Mouse (Mus musculus) liver, adult 2 months (tissue): ENCODE data around the gene Gm10310. TPM values are rescaled to one million over a fixed set of nuclear protein-coding genes. Genes with fewer than 3 reads are reported as not detected.
"Not testable (repeated sequence)": the region's sequence is repeated elsewhere in the genome, so short reads cannot be mapped to it uniquely, and the experiment has no call there.

Experiments used
- DNase-seq: peaks from one replicate; pipeline ENCODE4 v3.0.0-alpha.2; 2011; ENCODE audit warnings: low read depth, low spot score; ENCODE audit errors: extremely low read depth
- H3K27ac ChIP-seq: fragments of 200-500 bp; replicated peaks from 2 replicates; pipeline ENCODE4 v1.5.1; 2012; ENCODE audit warnings: low read depth, mild to moderate bottlenecking, control low read depth, inconsistent platforms, low read length; ENCODE audit not compliant: insufficient read depth
- H3K27me3 ChIP-seq: fragments of 200-500 bp; 2 replicates; pipeline ENCODE4 v1.6.1; 2012; ENCODE audit warnings: mild to moderate bottlenecking, moderate library complexity, low read length, inconsistent platforms; ENCODE audit not compliant: control insufficient read depth, insufficient read depth
- H3K36me3 ChIP-seq: fragments of 200-500 bp; 2 replicates; pipeline ENCODE4 v1.6.1; 2012; ENCODE audit warnings: low read length, inconsistent platforms; ENCODE audit not compliant: control insufficient read depth, insufficient read depth
- H3K4me1 ChIP-seq: fragments of 200-500 bp; 2 replicates; pipeline ENCODE4 v1.6.1; 2011; ENCODE audit warnings: low read length; ENCODE audit not compliant: control insufficient read depth, insufficient read depth
- H3K4me3 ChIP-seq: fragments of 200-500 bp; 2 replicates; pipeline ENCODE4 v1.5.1; 2011; ENCODE audit warnings: low read depth, mild to moderate bottlenecking, control low read depth, low read length, moderate library complexity; ENCODE audit not compliant: insufficient read depth
- H3K79me2 ChIP-seq: fragments of 200-500 bp; 2 replicates; pipeline ENCODE4 v1.6.1; 2012; ENCODE audit warnings: inconsistent platforms, mild to moderate bottlenecking, low read length, moderate library complexity; ENCODE audit not compliant: control insufficient read depth, insufficient read depth
- H3K9ac ChIP-seq: fragments of 200-500 bp; 2 replicates; pipeline ENCODE4 v1.6.1; 2012; ENCODE audit warnings: low read depth, mild to moderate bottlenecking, control low read depth, inconsistent platforms, low read length
- CTCF ChIP-seq: fragments of 200-500 bp; IDR thresholded peaks from 2 replicates; pipeline ENCODE4 v1.5.1; 2011; ENCODE audit warnings: low read depth, low read length, control low read depth
- POLR2A ChIP-seq: fragments of 200-500 bp; IDR thresholded peaks from 2 replicates; pipeline ENCODE4 v1.6.1; 2011; ENCODE audit warnings: low read length, control low read depth; ENCODE audit not compliant: insufficient read depth; ENCODE audit errors: extremely low read depth
- WGBS: fragments of 180-500 bp; shearing (Covaris S2); methylation state at CpG from one replicate; pipeline ENCODE4 v1.1.7; 2018; 5-methylcytosine and 5-hydroxymethylcytosine counted together
- polyA plus RNA-seq: library from polyadenylated mRNA; depleted of rRNA; stranded (reverse); fragments of >200 nt; gene quantifications from 2 replicates; pipeline ENCODE4 v1.2.3, GENCODE M21; 2012; rRNA removed
- total RNA-seq: library from RNA; depleted of rRNA; stranded (reverse); fragments of >200 nt; gene quantifications from 2 replicates; pipeline ENCODE4 v1.2.3, GENCODE M21; 2014; rRNA removed

The Gm10310 gene
- not detected in 2 replicates for total RNA-seq
- polyA plus RNA-seq, result not detected in 2 replicates

- H3K9ac ChIP-seq, H3K36me3 ChIP-seq: not testable (repeated sequence)
- no CpG with 5 or more reads among the region's 1 CpGs for WGBS
Observed at GRCm38 (mm10) chr10:129984962-129985361, at the start of gene Gm10310. Gene Gm10310 (minus strand): TSS chr10:129985062.

GRCm38 (mm10) chr10:130030048-130030447 lies 45.2 kb upstream of the Gm10310 start, which contains the start of gene Olfr821:
Gene Olfr821 (plus strand): TSS chr10:130030348.
- no peak within 1 kb of the TSS for H3K27ac ChIP-seq
- TF ChIP-seq CTCF (no peak), POLR2A (no peak)
- no peaks in the 10 kb centered on the region for H3K79me2 ChIP-seq
- no peak for DNase-seq
- H3K27me3 ChIP-seq, result no peaks in the 10 kb centered on the region
- no peaks in the 10 kb centered on the region for H3K4me1 ChIP-seq
- H3K4me3 ChIP-seq, result no peak within 1 kb of the TSS
- H3K36me3 ChIP-seq, result no peaks in the 10 kb centered on the region
- H3K9ac ChIP-seq, result no peak within 1 kb of the TSS

More at GRCm38 (mm10) chr10:129984962-129985361, at the start of gene Gm10310:
- not testable (repeated sequence) for H3K27me3 ChIP-seq, H3K79me2 ChIP-seq, H3K4me1 ChIP-seq, H3K27ac ChIP-seq, H3K4me3 ChIP-seq, DNase-seq

- TF ChIP-seq CTCF (no peak), POLR2A (no peak)
- Histone ChIP-seq H3K27me3 (no peaks in the 10 kb centered on the region), H3K4me1 (no peaks in the 10 kb centered on the region), H3K79me2 (no peaks in the 10 kb centered on the region), H3K9ac (no peak within 1 kb of the TSS), H3K36me3 (no peaks in the 10 kb centered on the region), H3K4me3 (no peak within 1 kb of the TSS), H3K27ac (no peak within 1 kb of the TSS)
- DNase-seq, result no peak
Observed at GRCm38 (mm10) chr10:130012321-130012720, 27.5 kb upstream of the Gm10310 start, which contains the start of gene Olfr820. Gene Olfr820 (plus strand): TSS chr10:130012621.

GRCm38 (mm10) chr10:130005366-130005765 lies 20.5 kb upstream of the Gm10310 start:
- H3K9ac ChIP-seq, DNase-seq, H3K27me3 ChIP-seq, H3K79me2 ChIP-seq, H3K36me3 ChIP-seq, H3K4me1 ChIP-seq, H3K4me3 ChIP-seq, H3K27ac ChIP-seq: not testable (repeated sequence)
- WGBS, result 78% methylated on average over 4 of the region's 4 CpGs

- not testable (repeated sequence) for H3K4me1 ChIP-seq, H3K27me3 ChIP-seq, DNase-seq, H3K27ac ChIP-seq, H3K36me3 ChIP-seq, H3K4me3 ChIP-seq, H3K79me2 ChIP-seq, H3K9ac ChIP-seq
- WGBS, result 81% methylated on average over 4 of the region's 4 CpGs
Observed at GRCm38 (mm10) chr10:130004104-130004503, 19.2 kb upstream of the Gm10310 start.

- not testable (repeated sequence) for H3K9ac ChIP-seq, H3K27ac ChIP-seq, H3K79me2 ChIP-seq, H3K4me1 ChIP-seq, H3K36me3 ChIP-seq, DNase-seq, H3K4me3 ChIP-seq, H3K27me3 ChIP-seq
- WGBS, result no CpG with 5 or more reads among the region's 3 CpGs
Observed at GRCm38 (mm10) chr10:129981867-129982266, 3.0 kb downstream of the Gm10310 start.

- H3K27ac ChIP-seq, H3K4me3 ChIP-seq, H3K27me3 ChIP-seq, DNase-seq, H3K79me2 ChIP-seq, H3K4me1 ChIP-seq, H3K9ac ChIP-seq, H3K36me3 ChIP-seq: not testable (repeated sequence)
- no CpG with 5 or more reads among the region's 2 CpGs for whole genome bisulfite sequencing
Observed at GRCm38 (mm10) chr10:129976040-129976439, 8.8 kb downstream of the Gm10310 start, which contains the start of gene Olfr247. Gene Olfr247 (minus strand): TSS chr10:129976140.

- not testable (repeated sequence) for H3K36me3 ChIP-seq, H3K4me1 ChIP-seq, H3K79me2 ChIP-seq, H3K4me3 ChIP-seq, H3K27ac ChIP-seq, H3K9ac ChIP-seq, DNase-seq, H3K27me3 ChIP-seq
- WGBS, result no CpG with 5 or more reads among the region's 3 CpGs
Observed at GRCm38 (mm10) chr10:129972994-129973393, 11.9 kb downstream of the Gm10310 start.

- H3K4me1 ChIP-seq, H3K79me2 ChIP-seq, DNase-seq, H3K4me3 ChIP-seq, H3K9ac ChIP-seq, H3K27me3 ChIP-seq, H3K36me3 ChIP-seq, H3K27ac ChIP-seq: not testable (repeated sequence)
- 66% methylated on average over 2 of the region's 2 CpGs for WGBS
Observed at GRCm38 (mm10) chr10:129967166-129967565, 17.7 kb downstream of the Gm10310 start, which contains the start of gene Olfr819. Gene Olfr819 (minus strand): TSS chr10:129967266.
